Mouse (Mus musculus) layer of hippocampus, postnatal 25 days (tissue): ENCODE measurements at regions not wholly inside any gene's neighbourhood (a gene's known extent, or its start where the extent isn't known, plus 50 kb on each side); places are given as distances from the start of the nearest gene placed in this dataset.

ENCODE experiments used
- DNase-seq, 2 experiments: peaks; one replicate each; pipeline ENCODE4 v3.0.0; 2022; ENCODE audit warnings: mixed read lengths in 2 of 2, low spot score in 1 of 2; ENCODE audit errors: extremely low spot score in 1 of 2

GRCm38 (mm10) chr15:64519207-64519628 is 298.3 kb upstream of the Gm21798 start:
- no peak for DNase-seq

DNA sequence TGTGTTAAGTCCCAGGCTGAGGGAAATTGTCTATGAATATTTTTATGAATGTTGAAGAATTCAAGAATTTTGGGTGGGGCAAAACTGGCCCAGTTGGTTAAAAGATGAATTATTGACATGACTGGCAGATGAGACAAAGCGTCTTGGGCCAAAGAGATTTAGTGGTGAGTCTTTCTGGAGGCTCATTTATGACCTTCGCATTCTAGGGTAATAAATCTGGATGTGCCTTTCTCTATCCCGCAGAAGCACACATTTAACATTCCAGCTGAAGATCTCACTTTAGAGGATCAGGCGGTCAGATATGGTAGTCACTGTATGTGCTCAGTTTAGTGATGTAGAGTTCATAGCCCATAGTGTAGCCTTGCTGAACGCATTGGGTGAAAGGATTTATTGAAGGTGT is 296.9 kb upstream of the Gm21798 start:
- no peak for DNase-seq

GRCm38 (mm10) chr15:64532260-64533120 is 285.0 kb upstream of the Gm21798 start:
- no peak for DNase-seq

GRCm38 (mm10) chr15:64533169-64533795 is 284.2 kb upstream of the Gm21798 start:
- DNase-seq = no peak

- no peak for DNase-seq
These were observed 283.3 kb upstream of the Gm21798 start for GRCm38 (mm10) chr15:64534166-64534565.

- DNase-seq = no peak
These were observed 282.3 kb upstream of the Gm21798 start for GRCm38 (mm10) chr15:64535160-64535559.

- DNase-seq = no peak
These were observed 276.1 kb upstream of the Gm21798 start for GRCm38 (mm10) chr15:64541395-64541794.

DNA sequence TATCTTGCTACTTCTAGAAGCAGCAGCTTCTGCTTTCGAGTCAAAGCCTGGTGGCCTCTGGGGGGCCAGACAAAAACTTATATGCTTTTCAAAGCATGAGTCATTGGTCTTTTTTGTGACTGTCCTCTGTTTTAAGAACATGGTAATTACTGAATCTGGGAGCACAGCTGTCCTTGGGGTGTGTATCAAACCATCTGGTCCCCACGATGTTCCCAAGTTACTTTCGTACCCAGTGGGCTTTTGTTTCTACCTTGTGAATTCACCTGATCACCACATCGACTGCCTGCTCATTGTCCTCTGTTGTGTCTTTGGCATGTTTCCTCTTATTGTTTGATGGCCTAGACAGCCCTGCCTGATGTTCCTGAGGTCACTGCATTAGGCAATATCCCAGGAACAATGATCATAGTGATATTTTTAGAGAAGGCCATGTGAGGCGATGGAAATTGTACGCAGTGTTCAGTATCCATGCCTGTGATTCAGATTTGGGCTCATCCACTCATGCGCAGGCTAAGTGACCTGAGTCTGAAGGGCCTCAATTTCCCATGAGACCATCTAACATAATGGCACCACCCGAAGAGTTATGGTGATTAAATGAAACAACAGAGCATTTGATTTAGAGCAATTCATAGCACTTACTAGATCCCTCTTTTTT is 275.1 kb upstream of the Gm21798 start:
- DNase-seq = no peak

DNA sequence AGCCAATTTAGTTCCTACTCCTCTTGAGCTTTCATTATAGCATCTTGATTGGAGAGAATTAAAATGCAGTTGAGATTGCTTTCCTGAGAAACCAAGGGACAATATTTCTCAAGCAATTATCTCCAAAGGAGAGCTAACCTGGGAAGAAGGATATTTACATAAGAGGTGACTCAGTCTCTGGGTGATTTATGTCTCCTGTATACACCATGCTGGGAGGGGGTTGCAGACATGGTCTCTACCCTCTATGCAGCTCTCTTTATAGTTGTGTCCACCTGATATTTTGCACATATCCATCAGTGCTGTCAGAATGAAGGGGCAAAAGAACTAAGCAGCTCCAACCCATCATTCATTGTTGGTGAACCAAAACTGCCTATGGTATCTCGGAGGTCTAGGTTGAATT is 274.6 kb upstream of the Gm21798 start:
- DNase-seq = no peak

GRCm38 (mm10) chr15:64546035-64546434 is 271.5 kb upstream of the Gm21798 start:
- no peak for DNase-seq

GRCm38 (mm10) chr15:64557540-64557939 is 260.0 kb upstream of the Gm21798 start:
- DNase-seq = no peak

- DNase-seq = no peak
These were observed 259.3 kb upstream of the Gm21798 start for GRCm38 (mm10) chr15:64558220-64558619.

DNA sequence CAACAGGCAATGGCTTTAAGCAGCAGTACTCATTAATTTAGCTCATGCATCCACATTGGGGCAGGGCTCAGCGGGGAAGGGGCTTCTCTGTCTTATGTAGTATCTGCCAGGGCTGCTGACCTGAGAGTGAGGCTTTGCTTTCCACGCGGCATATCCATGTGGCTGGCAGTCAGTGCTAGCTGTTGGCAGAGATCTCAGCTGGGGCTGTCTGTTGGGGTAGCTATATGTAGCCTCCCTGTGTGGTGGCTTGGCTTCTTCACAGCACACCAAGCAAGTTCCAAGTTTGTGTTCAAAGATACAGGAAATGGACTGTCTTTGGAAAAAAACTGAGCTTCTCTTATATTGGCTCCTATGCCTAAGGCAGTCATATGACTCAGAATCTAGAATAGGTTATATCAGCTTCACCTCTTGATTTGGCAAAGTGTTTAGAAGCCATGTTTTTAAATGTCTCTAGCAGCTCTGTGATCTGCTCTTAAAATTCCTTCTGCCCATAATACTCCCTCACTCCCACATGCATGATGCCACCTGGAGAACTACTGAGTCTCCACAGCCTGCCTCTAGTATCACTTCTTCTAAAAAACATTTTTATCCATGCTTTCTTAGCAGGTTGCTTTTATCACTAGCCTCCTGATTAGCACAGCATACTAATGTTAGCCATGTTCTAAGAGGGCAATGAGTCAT is 254.9 kb upstream of the Gm21798 start:
- DNase-seq = no peak

DNA sequence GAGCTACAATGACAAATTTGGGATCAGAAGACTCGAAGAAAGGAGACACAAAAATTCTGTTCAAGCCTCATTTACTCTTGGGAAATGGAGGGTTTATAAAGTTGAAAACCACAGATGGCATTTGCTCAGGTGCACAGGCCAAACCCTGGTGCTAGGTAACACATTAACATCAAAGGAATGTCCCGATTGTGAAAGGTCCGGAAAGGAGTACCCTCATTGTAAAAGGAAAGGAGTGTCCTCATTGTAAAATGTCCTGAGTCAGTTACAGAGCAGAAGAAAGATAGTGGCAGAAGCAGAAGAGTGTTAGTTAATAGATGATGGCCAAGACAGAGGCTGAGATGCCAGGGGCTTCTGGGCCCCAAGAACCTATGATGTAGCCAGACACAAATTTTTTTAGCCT is 252.8 kb upstream of the Gm21798 start:
- DNase-seq = no peak

- no peak for DNase-seq
These were observed 240.5 kb upstream of the Gm21798 start for GRCm38 (mm10) chr15:64576891-64577535.

DNA sequence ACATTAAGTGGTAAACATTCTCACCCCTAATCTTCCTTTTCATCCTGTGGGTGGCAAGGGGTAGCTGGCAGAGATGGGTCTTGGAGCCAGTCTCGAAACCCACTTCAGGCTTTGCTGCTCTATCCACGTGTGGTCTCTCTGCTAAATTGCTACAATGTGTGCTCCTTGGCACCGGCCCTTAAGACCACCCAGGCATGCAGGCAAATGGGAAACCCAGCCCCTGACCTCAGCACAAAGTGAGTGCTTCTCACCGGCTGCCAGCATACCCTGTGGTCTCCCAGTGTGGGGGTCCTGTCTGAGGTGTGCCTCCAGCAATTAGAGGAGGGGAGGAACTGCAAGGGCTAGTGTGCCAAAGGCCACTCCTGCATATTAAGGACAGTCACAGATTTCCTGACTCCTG is 238.5 kb upstream of the Gm21798 start:
- DNase-seq = no peak

DNA sequence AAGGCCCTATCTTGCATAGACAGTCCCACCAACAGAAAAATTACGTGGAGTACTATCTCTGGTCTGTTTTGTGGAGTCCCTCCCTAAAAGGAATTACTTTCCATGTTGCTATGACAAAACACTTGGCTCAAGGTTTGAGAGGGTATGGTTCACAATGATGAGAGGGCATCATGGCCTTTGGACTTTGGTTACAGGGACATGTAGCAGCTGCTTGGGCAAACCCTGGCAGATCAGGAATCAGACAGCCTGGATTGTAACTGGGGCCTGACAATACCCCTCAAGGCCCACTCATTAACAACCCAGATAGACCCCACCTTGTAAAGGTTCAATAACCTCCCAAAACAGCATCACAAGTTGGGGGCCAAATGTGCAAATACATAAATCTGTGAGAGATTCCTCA is 237.0 kb upstream of the Gm21798 start:
- no peak for DNase-seq

GRCm38 (mm10) chr15:64581046-64581445 is 236.4 kb upstream of the Gm21798 start:
- no peak for DNase-seq

DNA sequence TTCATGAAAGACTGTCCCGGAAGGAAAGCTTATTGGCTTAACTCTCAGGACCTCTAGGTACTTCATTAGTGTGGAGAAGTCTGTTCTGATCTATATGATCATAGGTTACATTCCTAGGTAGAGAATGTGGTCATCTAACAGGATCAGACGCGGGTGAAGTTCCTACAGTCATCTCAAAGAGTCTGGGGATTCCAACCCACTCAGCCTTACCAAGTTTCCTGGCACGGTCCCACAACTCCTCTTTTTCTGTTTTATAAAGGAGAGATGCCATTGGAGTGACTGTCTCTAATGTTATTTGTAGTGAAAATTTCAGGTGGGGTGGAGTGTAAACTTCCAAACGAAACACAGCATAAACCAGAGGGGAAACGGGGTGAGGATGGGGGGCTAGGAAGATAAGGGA is 233.4 kb upstream of the Gm21798 start:
- no peak for DNase-seq

DNA sequence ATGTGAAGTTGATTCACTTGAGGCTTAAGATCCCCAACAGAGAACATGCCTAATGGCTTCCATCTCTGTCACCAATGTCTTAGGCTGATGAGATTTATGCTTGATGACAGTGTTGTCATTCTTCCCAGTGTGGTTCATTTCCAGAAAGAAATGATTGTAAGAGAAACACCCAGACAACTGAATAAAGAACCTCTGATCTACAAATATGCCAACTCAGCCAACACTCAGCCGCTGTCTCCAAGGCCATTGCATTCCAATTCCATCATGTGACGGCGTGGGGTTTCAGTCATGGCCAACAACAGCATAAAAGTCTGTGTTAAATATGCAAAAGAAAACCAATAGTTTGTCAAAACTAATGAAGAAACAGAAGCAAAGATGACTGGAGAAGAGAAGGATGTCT is 230.7 kb upstream of the Gm21798 start:
- DNase-seq = no peak
